Mouse (Mus musculus): ENCODE results near the gene Col6a6.

The Col6a6 gene

GRCm38 (mm10) chr9:105737448-105737847, 90.5 kb downstream of the Col6a6 start:
- DNase-seq (ENCODE audit: low spot score), result peak; percentile 21

- DNase-seq (ENCODE audit: low spot score), result no peak
These were observed 92.8 kb downstream of the Col6a6 start for GRCm38 (mm10) chr9:105735195-105735594.

- no peak for DNase-seq (ENCODE audit: low spot score)
These were observed 93.3 kb downstream of the Col6a6 start for GRCm38 (mm10) chr9:105734651-105735050.

- DNase-seq (ENCODE audit: low spot score), result no peak
These were observed 96.0 kb downstream of the Col6a6 start for GRCm38 (mm10) chr9:105731976-105732375.

GRCm38 (mm10) chr9:105720430-105720829, 107.5 kb downstream of the Col6a6 start:
- no peak for DNase-seq (ENCODE audit: low spot score)

GRCm38 (mm10) chr9:105719851-105720395, 108.0 kb downstream of the Col6a6 start:
- DNase-seq (ENCODE audit: low spot score), result peak; percentile 58

- no peak for DNase-seq (ENCODE audit: low spot score)
These were observed 108.6 kb downstream of the Col6a6 start for GRCm38 (mm10) chr9:105719367-105719766.

- DNase-seq (ENCODE audit: low spot score), result no peak
These were observed 115.9 kb downstream of the Col6a6 start for GRCm38 (mm10) chr9:105712049-105712448.

GRCm38 (mm10) chr9:105705011-105705410, 122.9 kb downstream of the Col6a6 start:
- no peak for DNase-seq (ENCODE audit: low spot score)

GRCm38 (mm10) chr9:105704226-105704932, 123.6 kb downstream of the Col6a6 start:
- no peak for DNase-seq (ENCODE audit: low spot score)

- DNase-seq (ENCODE audit: low spot score), result no peak
These were observed 126.0 kb downstream of the Col6a6 start for GRCm38 (mm10) chr9:105701966-105702365.

- no peak for DNase-seq (ENCODE audit: low spot score)
These were observed 127.3 kb downstream of the Col6a6 start for GRCm38 (mm10) chr9:105700702-105701101.

- DNase-seq (ENCODE audit: low spot score), result peak; percentile 41
These were observed 130.1 kb downstream of the Col6a6 start for GRCm38 (mm10) chr9:105697764-105698396.

- no peak for DNase-seq (ENCODE audit: low spot score)
These were observed 131.0 kb downstream of the Col6a6 start for GRCm38 (mm10) chr9:105696818-105697564.

- DNase-seq (ENCODE audit: low spot score), result peak; percentile 93
These were observed 134.1 kb downstream of the Col6a6 start for GRCm38 (mm10) chr9:105693854-105694253.

GRCm38 (mm10) chr9:105693056-105693455, 134.9 kb downstream of the Col6a6 start:
- DNase-seq (ENCODE audit: low spot score), result no peak

GRCm38 (mm10) chr9:105692472-105692871, 135.5 kb downstream of the Col6a6 start:
- DNase-seq (ENCODE audit: low spot score), result no peak

GRCm38 (mm10) chr9:105689485-105689884, 138.5 kb downstream of the Col6a6 start:
- DNase-seq (ENCODE audit: low spot score), result no peak

- DNase-seq (ENCODE audit: low spot score), result no peak
These were observed 143.3 kb downstream of the Col6a6 start for GRCm38 (mm10) chr9:105684549-105685165.

- DNase-seq (ENCODE audit: low spot score), result no peak
These were observed 146.6 kb downstream of the Col6a6 start for GRCm38 (mm10) chr9:105681386-105681785.

GRCm38 (mm10) chr9:105675941-105676340, 152.0 kb downstream of the Col6a6 start:
- no peak for DNase-seq (ENCODE audit: low spot score)

GRCm38 (mm10) chr9:105672032-105672431, 155.9 kb downstream of the Col6a6 start:
- no peak for DNase-seq (ENCODE audit: low spot score)

Data from ovary, postnatal 14 days (tissue).